Comparison of ENCODE assay signal across 28 mouse cellular contexts in the genomic region with DNA sequence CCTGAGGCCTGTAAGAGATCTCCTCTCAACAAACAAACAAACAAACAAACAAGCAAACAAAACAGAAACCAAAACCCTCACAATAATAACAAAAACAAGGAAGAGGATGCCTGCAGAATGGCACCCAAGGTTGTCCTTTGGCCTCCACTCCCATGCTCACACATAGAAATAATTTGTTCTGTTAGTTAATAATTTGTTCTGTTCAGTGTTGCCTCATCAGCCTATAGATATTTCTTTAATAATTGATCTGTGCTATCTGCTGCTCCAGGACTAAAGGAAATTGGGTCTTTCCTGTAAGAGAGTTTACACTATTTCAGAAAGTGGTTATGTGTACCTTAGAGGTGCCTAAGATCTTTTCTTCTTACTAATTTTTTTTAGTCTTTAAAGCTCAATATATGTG.
"Had no signal": no experiment of that assay in that cellular context is flagged by ENCODE, and none has a peak within 500 bp of the region (broad histone marks: within the 10 kb centered on the region; RNA-seq: fewer than 3 reads in every experiment).

No protein-coding gene starts in this region.

- H3K9ac ChIP-seq: embryonic facial prominence, embryonic 12.5 days; embryonic facial prominence, embryonic 13.5 days; embryonic facial prominence, embryonic 15.5 days; forebrain, embryonic 12.5 days; forebrain, embryonic 13.5 days; forebrain, embryonic 15.5 days; forebrain, postnatal 0 days had no signal

- DNase-seq: cerebellum, adult 8-10 months; cerebellum, adult 9-10 months; cerebellum, adult 9-11 months; cerebellum, postnatal 10 days; cerebellum, postnatal 14 days; cerebellum, postnatal 25 days; cerebellum, postnatal 36 days; embryo, embryonic 11 days; forebrain, postnatal 0 days; gastrocnemius, adult 2 months; gastrocnemius, postnatal 10 days; gastrocnemius, postnatal 14 days; gastrocnemius, postnatal 25 days; gastrocnemius, postnatal 36 days; heart, adult 11 months; heart, adult 18-20 months; heart, adult 2 months had no signal

- H3K27me3 ChIP-seq: embryonic facial prominence, embryonic 12.5 days; embryonic facial prominence, embryonic 13.5 days; embryonic facial prominence, embryonic 15.5 days; forebrain, embryonic 12.5 days; forebrain, embryonic 13.5 days; forebrain, embryonic 15.5 days had no signal

- H3K4me2 ChIP-seq: embryonic facial prominence, embryonic 12.5 days; embryonic facial prominence, embryonic 13.5 days; embryonic facial prominence, embryonic 15.5 days; forebrain, embryonic 12.5 days; forebrain, embryonic 13.5 days; forebrain, embryonic 15.5 days had no signal

- ATAC-seq: forebrain, embryonic 13.5 days; forebrain, embryonic 14.5 days; forebrain, embryonic 15.5 days; forebrain, embryonic 16.5 days; forebrain, postnatal 0 days had no signal

- H3K4me1 ChIP-seq: embryonic facial prominence, embryonic 10.5 days; embryonic facial prominence, embryonic 12.5 days; forebrain, embryonic 10.5 days; forebrain, embryonic 12.5 days; forebrain, embryonic 13.5 days; forebrain, embryonic 15.5 days had no signal

- H3K4me3 ChIP-seq: embryonic facial prominence, embryonic 10.5 days; embryonic facial prominence, embryonic 12.5 days; embryonic facial prominence, embryonic 13.5 days; embryonic facial prominence, embryonic 15.5 days; erythroblast, embryonic 14.5 days; forebrain, embryonic 10.5 days; forebrain, embryonic 12.5 days; forebrain, embryonic 13.5 days; forebrain, embryonic 15.5 days; gastrocnemius, adult 2 months; heart, adult 2 months had no signal

- H3K27ac ChIP-seq: embryonic facial prominence, embryonic 10.5 days; embryonic facial prominence, embryonic 12.5 days; embryonic facial prominence, embryonic 13.5 days; embryonic facial prominence, embryonic 15.5 days; forebrain, embryonic 10.5 days; forebrain, embryonic 12.5 days; forebrain, embryonic 13.5 days; forebrain, embryonic 15.5 days; gastrocnemius, adult 2 months; heart, adult 2 months had no signal

- H3K9me3 ChIP-seq: embryonic facial prominence, embryonic 10.5 days; embryonic facial prominence, embryonic 12.5 days; embryonic facial prominence, embryonic 13.5 days; embryonic facial prominence, embryonic 15.5 days; forebrain, embryonic 10.5 days; forebrain, embryonic 12.5 days; forebrain, embryonic 13.5 days; forebrain, embryonic 15.5 days had no signal

- H3K36me3 ChIP-seq: embryonic facial prominence, embryonic 10.5 days; embryonic facial prominence, embryonic 12.5 days; embryonic facial prominence, embryonic 13.5 days; embryonic facial prominence, embryonic 15.5 days; forebrain, embryonic 10.5 days; forebrain, embryonic 12.5 days; forebrain, embryonic 15.5 days had no signal
